23 mouse cellular contexts compared by ENCODE assay signal in genomic region chr5:34430776-34431175, GRCm38 (mm10).
DNase-seq lines count a peak whose midpoint lies in the region; ATAC-seq lines count a peak whose summit lies in the region.
"Had no signal": no experiment of that assay in that cellular context is flagged by ENCODE, and none has a peak within 500 bp of the region (broad histone marks: within the 10 kb centered on the region; RNA-seq: fewer than 3 reads in every experiment).

No protein-coding gene starts in this region.

- DNase-seq in cerebellum, postnatal 25 days, result peak; percentile 32 to 40
- DNase-seq in cerebellum, postnatal 4 days (ENCODE audit: low spot score in 2 of 2), result no peak
- DNase-seq in CD4-positive, CD25-positive, alpha-beta regulatory T cell, adult 2 months (ENCODE audit: low read depth, low spot score), result peak; percentile 26
- DNase-seq in T-cell, adult 2 months (ENCODE audit: low spot score), result peak; percentile 5
- no peak for DNase-seq in kidney, postnatal 14 days
- DNase-seq in gastrocnemius, adult 18-20 months (ENCODE audit: low spot score), result no peak
- DNase-seq: adrenal gland, postnatal 14 days; cerebellum, adult 9-11 months; gastrocnemius, postnatal 10 days; heart, adult 2 months; heart, postnatal 14 days; kidney, adult 11 months; kidney, adult 9 months had no signal

- no peaks in the 10 kb centered on the region for H3K27me3 ChIP-seq in liver, embryonic 12.5 days (replicated peaks)
- H3K27me3 ChIP-seq: CH12.LX; embryonic facial prominence, embryonic 13.5 days; forebrain, embryonic 13.5 days; heart, embryonic 15.5 days; hindbrain, embryonic 15.5 days had no signal

- no peaks in the 10 kb centered on the region for H3K4me1 ChIP-seq in liver, embryonic 12.5 days
- H3K4me1 ChIP-seq: embryonic facial prominence, embryonic 13.5 days; forebrain, embryonic 13.5 days; heart, embryonic 15.5 days; hindbrain, embryonic 10.5 days; hindbrain, embryonic 15.5 days had no signal

- 82% methylated on average over 3 of the region's 3 CpGs for WGBS in liver, embryonic 12.5 days (ENCODE audit: insufficient replicate concordance)

- H3K27ac ChIP-seq in liver, embryonic 12.5 days, result no peak overlapping the region
- H3K27ac ChIP-seq: embryonic facial prominence, embryonic 13.5 days; forebrain, embryonic 13.5 days; heart, adult 2 months; heart, embryonic 15.5 days; hindbrain, embryonic 10.5 days; hindbrain, embryonic 15.5 days; kidney, postnatal 0 days had no signal

- H3K4me2 ChIP-seq in liver, embryonic 12.5 days, result no peak overlapping the region
- H3K4me2 ChIP-seq: embryonic facial prominence, embryonic 13.5 days; forebrain, embryonic 13.5 days; heart, embryonic 11.5 days; heart, embryonic 15.5 days; hindbrain, embryonic 15.5 days had no signal

- peak; percentile 54 for ATAC-seq in inflammation-experienced regulatory T-cells, adult 6 months
- ATAC-seq in liver, embryonic 12.5 days, result no peak
- ATAC-seq: forebrain, embryonic 13.5 days had no signal

- no peaks in the 10 kb centered on the region for H3K9me3 ChIP-seq in liver, embryonic 12.5 days (replicated peaks)
- H3K9me3 ChIP-seq: embryonic facial prominence, embryonic 13.5 days; forebrain, embryonic 13.5 days; heart, embryonic 15.5 days; hindbrain, embryonic 10.5 days; hindbrain, embryonic 15.5 days had no signal

- H3K36me3 ChIP-seq in liver, embryonic 12.5 days, result peaks cover 93% of the 10 kb centered on the region

- H3K4me3 ChIP-seq in liver, embryonic 12.5 days, result no peak overlapping the region
- H3K4me3 ChIP-seq: embryonic facial prominence, embryonic 13.5 days; forebrain, embryonic 13.5 days; heart, adult 2 months; heart, embryonic 15.5 days; hindbrain, embryonic 10.5 days; hindbrain, embryonic 15.5 days had no signal

- no peak overlapping the region for H3K9ac ChIP-seq in liver, embryonic 12.5 days
- H3K9ac ChIP-seq: embryonic facial prominence, embryonic 13.5 days; forebrain, embryonic 13.5 days; heart, embryonic 15.5 days; hindbrain, embryonic 15.5 days had no signal

Comparison
In these comparisons a context has a peak if more than half of its experiments do, and no peak if none do; other contexts are left out.
1. DNase-seq: peak in cerebellum, postnatal 25 days (2 of 2), CD4-positive, CD25-positive, alpha-beta regulatory T cell, adult 2 months (single experiment) and T-cell, adult 2 months (single experiment); none in cerebellum, postnatal 4 days (0 of 2), kidney, postnatal 14 days (single experiment) and gastrocnemius, adult 18-20 months (single experiment).